Mouse (Mus musculus) CD4-positive, CD25-positive, alpha-beta regulatory T cell, adult 2 months (primary cell): ENCODE data around the gene Cry2.
A peak's percentile ranks its signal among the peaks of the same experiment; 100 is the strongest.
"Not testable (repeated sequence)": the region's sequence is repeated elsewhere in the genome, so short reads cannot be mapped to it uniquely, and the experiment has no call there.

Experiments used
- DNase-seq: peaks from one replicate; pipeline ENCODE4 v3.0.0-alpha.2; 2012; ENCODE audit warnings: low read depth, low spot score

Gene Cry2

DNA sequence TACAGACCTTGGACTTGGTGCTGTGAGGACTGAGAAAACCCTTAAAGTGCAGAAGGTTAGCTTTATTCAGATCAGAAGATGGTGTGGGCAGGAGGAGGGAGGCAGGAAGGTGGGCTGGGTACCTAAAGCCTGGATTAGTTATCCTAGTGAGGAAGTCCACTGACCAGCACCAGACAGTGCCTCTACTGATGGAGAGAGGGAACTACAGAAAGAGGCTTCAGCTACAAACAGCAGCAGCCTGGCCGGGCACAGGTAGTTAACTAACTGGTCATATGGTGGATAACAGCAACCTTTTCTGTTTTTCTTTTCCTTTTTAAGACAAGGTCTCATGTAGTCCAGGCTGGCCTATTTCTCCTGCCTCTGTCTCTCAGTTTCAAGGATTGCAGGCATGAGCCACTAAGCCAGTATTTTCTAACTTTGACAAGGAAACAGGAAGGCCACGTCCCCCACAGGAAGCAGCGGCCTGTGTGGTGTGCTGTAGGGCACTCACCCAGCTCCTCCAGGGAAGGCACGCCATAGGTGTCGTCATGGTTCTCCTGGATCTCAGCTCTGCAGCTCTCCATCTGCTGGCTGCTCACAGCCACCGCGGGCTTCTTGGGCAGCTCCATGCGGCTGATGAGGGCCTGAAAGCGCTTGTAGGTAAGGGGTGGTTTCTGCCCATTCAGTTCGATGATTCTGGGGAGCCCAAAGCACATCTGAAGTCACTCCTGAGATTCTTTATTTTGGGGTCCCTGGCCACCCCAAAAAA, 11.3 kb downstream of the Cry2 start:
- peak; percentile 21 for DNase-seq

DNA sequence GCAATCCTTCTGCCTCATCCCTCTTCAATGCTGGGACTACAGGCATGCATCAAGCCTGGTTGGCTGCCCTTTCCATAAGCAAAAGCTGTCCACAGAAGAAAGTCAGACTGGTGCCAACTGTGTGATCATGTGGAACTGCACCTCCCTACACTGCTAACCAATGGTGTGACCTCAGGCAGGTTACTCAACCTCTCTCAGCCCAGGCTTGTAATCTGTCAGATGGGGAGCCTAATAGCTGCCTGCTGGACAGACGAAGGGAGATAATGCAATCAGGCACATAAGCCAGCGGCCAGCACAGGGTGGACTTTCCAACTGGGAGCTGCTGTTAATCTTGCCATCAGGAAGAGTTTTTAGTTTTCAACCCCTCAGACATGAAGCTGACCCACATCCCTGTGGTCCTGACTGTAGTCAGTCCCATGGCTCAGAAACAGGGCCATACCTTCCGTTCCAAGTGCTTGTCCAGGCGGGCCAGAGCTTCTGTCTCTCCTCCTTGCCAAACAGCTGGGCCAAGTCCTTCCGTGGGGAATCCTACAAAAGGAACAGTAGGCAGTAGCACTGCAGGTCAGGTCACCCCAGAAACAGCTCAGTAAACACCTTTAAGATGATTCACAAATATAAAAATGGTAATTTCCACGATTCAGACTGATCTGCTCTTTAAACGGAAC, 12.0 kb downstream of the Cry2 start:
- DNase-seq = no peak

DNA sequence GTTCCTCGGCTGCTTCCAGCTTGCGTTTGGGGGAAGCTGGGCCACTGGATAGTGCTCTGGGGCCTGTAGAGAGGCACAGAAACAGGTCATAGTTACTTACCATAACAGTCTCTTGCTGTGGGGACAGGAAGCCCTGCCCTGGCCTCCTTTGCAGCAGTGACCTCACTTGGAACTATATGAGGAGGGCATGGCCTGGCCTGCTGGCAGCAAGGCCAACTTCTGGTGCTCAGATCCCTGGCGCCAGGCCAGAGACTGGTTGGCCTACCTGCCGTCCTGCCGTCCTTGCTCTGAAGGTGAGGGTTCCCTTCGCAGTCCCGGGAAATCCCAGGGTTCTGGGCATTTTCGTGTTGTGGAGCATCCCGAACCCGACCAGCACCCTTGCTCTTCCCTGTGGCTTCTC, 22.1 kb downstream of the Cry2 start:
- DNase-seq = no peak

DNA sequence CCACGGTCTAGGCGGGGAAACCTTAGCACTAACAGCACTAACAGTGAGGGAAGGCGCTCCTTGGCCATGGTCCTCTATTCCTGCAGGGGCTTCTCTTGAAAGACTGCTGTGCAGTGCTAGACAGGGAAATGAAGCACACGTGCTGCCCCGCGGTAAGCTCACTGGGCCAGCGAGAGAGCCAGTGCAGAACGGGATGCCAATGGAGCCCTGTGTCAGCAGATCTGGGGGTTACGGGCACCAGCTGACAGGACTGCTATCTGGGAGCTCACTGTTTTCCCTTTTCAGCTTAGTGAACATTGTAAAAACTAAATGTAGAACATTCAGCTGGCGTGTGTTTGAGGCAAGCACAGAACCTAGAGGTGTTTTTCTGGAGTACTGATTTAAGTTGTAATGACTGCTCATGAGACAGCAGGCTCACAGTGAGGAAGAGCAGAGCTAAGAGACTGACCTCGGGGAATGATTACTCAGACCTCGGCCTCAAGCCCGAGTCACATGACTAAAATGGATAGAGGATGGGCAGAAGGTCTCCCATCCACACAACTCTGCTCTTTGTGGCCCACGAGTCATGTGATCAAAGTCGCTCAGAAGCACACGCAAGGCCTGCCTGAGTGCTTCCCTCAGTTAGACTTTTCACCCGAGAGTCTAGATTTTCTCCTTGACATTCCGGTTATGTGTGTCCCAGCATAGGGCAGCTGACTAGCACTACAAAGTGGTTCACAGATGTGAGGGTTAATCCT, 25.4 kb downstream of the Cry2 start:
- DNase-seq = no peak

GRCm38 (mm10) chr2:92405687-92406086, 28.2 kb downstream of the Cry2 start:
- DNase-seq = no peak

- no peak for DNase-seq
These were observed 29.1 kb downstream of the Cry2 start for GRCm38 (mm10) chr2:92404737-92405136.

GRCm38 (mm10) chr2:92403776-92404319, 30.0 kb downstream of the Cry2 start:
- no peak for DNase-seq

DNA sequence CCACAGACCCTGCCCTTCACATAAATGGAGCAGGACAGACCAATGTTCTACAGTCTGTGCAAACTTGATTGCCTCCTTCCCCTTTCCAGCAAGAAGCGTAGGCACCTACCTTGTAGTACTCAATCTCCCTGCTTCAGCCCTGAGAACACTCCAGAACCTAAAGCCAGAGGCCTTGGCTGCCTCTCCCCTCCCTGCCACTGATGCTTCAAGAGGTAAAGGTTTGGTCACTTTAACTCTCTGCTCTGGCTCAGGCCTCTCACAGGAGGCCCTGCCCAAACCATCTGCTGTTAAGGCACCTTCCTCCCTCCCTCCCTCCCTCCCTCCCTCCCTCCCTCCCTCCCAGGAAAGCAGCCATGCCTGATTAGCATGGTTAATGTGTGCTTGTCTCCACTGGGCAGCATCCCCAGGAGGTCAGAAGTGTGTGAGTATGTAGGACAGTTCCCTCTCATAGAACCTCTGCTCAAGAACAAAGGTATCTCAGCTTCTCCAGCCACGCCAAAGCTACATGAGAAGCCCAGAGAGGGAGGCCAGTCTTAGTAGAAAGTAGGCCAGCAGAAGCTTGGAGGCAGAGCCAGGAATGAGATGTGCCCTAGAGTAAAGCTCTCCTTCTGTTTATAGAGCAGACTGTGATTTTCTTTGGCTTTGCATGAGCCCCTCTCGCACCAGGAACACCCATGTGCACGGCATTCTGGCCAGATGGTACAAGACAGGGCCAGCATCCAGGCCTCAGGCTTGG, 31.1 kb downstream of the Cry2 start:
- no peak for DNase-seq

DNA sequence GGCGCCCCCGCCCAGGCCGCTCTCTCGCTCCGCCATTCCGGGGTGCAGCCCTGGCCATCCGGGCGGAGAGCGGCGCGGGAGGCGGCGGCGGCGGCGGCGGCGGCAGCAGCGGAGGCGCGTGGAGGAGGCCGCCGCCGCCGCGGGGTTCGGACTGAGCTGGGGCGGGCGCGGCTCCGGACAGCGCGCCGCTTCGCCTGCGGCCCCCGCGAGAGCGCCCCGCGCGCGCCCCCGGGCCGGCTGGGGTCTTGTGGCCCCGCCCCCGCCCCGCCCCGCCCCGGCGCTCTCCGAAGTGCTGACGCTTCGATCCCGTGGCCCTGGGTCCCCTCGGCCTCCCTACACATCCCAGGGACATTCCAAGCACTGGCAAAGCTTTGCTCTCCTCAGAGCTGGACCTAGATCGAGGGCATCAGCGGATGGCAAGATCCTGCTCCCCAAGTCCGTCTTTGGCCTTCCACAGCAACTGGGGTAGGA, 32.7 kb downstream of the Cry2 start, which contains the start of gene Mapk8ip1:
Gene Mapk8ip1, minus strand, starts transcription at position 173 of the 471 bp plus-strand sequence.
- no peak for DNase-seq

- no peak for DNase-seq
These were observed 33.2 kb downstream of the Cry2 start for GRCm38 (mm10) chr2:92400682-92401081.

DNA sequence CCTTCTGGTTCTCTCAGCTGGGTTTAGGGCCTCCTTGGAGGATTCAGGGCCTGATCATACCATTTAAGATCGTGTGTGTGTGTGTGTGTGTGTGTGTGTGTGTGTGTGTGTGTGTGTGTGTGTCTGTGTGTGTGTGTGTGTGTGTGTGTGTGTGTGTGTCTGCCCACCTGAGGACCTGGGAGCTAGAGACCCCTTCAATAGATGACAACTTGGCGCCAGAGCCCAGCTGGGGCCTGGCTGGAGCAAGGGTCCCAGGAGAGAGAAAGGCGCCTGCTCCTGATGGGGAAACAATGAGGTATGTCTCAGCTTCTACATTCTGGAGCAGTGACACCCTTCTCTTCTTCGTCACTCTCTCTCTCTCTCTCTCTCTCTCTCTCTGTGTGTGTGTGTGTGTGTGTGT, 34.0 kb downstream of the Cry2 start:
- not testable (repeated sequence) for DNase-seq

- no peak for DNase-seq
These were observed 36.4 kb downstream of the Cry2 start for GRCm38 (mm10) chr2:92397436-92397835.

DNA sequence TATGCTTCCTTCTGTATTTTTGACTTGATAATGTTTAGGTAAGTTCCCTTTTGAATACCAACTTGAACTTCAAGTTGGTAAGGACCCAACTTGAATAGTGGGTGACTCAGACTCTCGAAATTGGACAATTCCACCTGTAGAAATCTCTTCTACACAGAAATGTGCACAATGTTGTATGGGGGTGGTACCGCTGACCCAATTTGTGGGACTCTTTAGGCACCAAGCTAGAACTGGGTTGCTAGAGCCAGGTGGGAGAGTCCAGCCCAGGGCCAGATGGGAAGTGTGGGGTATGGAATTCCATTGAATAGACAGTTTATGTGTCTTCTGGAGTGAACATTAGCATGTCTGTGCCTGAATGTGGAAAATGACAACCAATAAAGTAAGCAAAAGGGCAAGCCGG, 38.3 kb downstream of the Cry2 start:
- DNase-seq = no peak

- DNase-seq = peak; percentile 41
These were observed 41.3 kb downstream of the Cry2 start for GRCm38 (mm10) chr2:92392318-92393264.

DNA sequence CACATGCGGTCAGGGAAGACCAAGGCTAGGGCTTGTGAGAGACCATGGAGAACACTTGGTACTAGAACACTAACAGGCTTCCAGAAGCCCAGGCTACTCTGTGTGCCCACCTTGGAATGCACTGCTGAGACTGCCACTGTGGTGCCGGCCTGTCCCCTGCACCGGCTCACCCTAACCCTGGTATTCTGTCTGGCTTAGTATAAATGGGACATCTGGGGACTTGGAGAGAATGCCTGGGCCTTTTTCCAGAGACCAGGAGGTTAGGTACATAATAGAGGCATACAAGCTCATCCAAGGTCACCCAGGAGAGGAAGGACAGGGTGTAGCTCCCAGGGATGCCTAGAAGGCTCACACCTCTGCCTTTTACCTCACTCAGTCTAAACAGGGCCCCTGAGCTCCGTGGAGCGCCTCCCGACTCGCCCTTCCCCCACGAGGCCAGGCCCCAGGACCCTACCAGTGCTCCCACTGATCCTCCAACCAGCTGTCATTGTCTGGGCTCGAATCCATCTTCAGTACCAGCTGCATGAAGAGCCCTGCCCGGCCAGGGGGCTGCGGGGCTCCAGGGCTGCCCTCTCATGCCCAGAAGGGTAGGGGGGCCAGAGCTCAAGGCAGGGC, 42.0 kb downstream of the Cry2 start:
- DNase-seq = no peak

DNA sequence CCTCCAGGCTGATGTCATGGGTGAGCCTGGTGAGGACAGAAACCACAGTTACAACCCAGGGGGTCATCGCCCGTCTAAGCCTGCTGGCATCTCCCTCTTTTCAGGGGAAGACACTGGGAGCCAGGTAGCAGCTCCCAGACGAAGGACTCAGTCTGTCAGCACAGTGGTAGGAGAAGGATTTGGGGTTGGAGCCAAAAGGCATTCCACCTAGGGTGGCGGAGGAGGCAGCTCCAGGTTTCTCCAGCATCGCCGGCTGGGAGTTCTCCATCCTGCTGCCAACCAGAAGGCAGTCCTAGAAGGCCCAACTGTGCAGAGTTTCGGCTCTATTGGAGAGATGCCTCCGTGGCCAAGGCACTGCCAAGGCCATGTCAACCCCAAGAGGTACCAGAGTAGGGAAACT, 42.7 kb downstream of the Cry2 start:
- no peak for DNase-seq

- DNase-seq = no peak
These were observed 43.5 kb downstream of the Cry2 start for GRCm38 (mm10) chr2:92390206-92390930.

DNA sequence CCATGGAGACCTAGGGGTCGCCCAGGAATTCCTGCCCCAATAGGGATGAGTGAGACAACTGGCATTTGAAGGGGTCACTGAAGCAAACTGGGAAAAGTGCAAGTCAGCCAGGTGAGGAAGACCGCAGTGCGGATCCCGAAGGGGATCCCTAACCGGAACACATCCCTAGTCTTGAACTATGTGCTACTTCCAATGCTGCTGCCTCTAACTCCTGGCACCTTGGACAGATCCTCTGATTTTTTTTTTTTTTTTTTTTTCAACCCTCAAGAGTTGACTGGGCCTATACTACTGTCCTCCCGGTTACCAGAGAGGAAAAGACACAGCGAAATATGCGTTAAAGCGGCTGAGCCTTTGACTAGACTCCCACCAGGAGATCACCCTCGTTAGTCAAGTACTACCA, 44.2 kb downstream of the Cry2 start:
- no peak for DNase-seq
